Mouse (Mus musculus) brain, embryonic 14.5 days (tissue): ENCODE measurements at regions not wholly inside any gene's neighbourhood (a gene's known extent, or its start where the extent isn't known, plus 50 kb on each side); places are given as distances from the start of the nearest gene placed in this dataset.

ENCODE experiments used
- CTCF ChIP-seq: fragments of 200-500 bp; IDR thresholded peaks from 2 replicates; pipeline ENCODE4 v1.5.1; 2012; ENCODE audit warnings: inconsistent platforms, mild to moderate bottlenecking, moderate library complexity, borderline replicate concordance; ENCODE audit not compliant: insufficient read depth, insufficient read length; ENCODE audit errors: extremely low read depth
- POLR2A ChIP-seq: fragments of 200-500 bp; IDR thresholded peaks from 2 replicates; pipeline ENCODE4 v1.6.1; 2012; ENCODE audit warnings: mild to moderate bottlenecking, inconsistent platforms, borderline replicate concordance; ENCODE audit not compliant: poor library complexity, insufficient read depth, insufficient read length, severe bottlenecking; ENCODE audit errors: extremely low read depth

GRCm38 (mm10) chr10:44901203-44901602, 165.8 kb upstream of the Prep start:
- TF ChIP-seq POLR2A (no peak), CTCF (no peak)
